Mouse (Mus musculus) ovary, adult 2 months (tissue): ENCODE measurements around the gene Btrc. TPM values are rescaled to one million over a fixed set of nuclear protein-coding genes. Genes with fewer than 3 reads are reported as not detected.

Experiments
- polyA plus RNA-seq: library from polyadenylated mRNA; depleted of rRNA; stranded (reverse); fragments of >200 nt; gene quantifications from 2 replicates; pipeline ENCODE4 v1.2.3, GENCODE M21; 2012; rRNA removed

Btrc gene
- polyA plus RNA-seq, result 13.3 and 20.1 TPM in 2 replicates

GRCm38 (mm10) chr19:45363384-45363926 is at the start of gene Btrc:
Btrc (plus strand) TSS chr19:45363734.

GRCm38 (mm10) chr19:45560153-45560890 is 196.8 kb downstream of the Btrc start, which contains the start of the genes Poll and Gm17018:
Poll (minus strand) TSS chr19:45560531.
Gm17018 (plus strand) TSS chr19:45560615.

Other genes with a start within 250 kb of the Btrc start
- gene Tlx1, start 213.1 kb upstream of the Btrc start, polyA plus RNA-seq, result not detected in 2 replicates
- 0.28 and 0.92 TPM in 2 replicates for gene Lbx1, start 127.9 kb upstream of the Btrc start, polyA plus RNA-seq
- gene Poll, start 196.8 kb downstream of the Btrc start, polyA plus RNA-seq, result 14.2 and 16.1 TPM in 2 replicates
- 4.6 and 6.0 TPM in 2 replicates for gene Gm17018, start 196.9 kb downstream of the Btrc start, polyA plus RNA-seq